Mouse (Mus musculus): ENCODE measurements around the gene Pla2g1b. TPM values are rescaled to one million over a fixed set of nuclear protein-coding genes. Genes with fewer than 3 reads are reported as not detected.
A peak's percentile ranks its signal among the peaks of the same experiment; 100 is the strongest.
"Not testable (repeated sequence)": the region's sequence is repeated elsewhere in the genome, so short reads cannot be mapped to it uniquely, and the experiment has no call there.

The Pla2g1b gene
- polyA plus RNA-seq, 1 experiment, result not detected

GRCm38 (mm10) chr5:115483947-115484920 lies 18.2 kb downstream of the Pla2g1b start, which contains the start of gene Sirt4:
Gene Sirt4 (minus strand): TSS chr5:115484725.
- no peak for DNase-seq (ENCODE audit: low spot score)

GRCm38 (mm10) chr5:115484996-115485395 lies 18.9 kb downstream of the Pla2g1b start:
- DNase-seq (ENCODE audit: low spot score), result no peak

GRCm38 (mm10) chr5:115485489-115486205 lies 19.6 kb downstream of the Pla2g1b start:
- DNase-seq (ENCODE audit: low spot score), result no peak

GRCm38 (mm10) chr5:115486726-115487125 lies 20.7 kb downstream of the Pla2g1b start:
- no peak for DNase-seq (ENCODE audit: low spot score)

- no peak for DNase-seq (ENCODE audit: low spot score)
Measured at GRCm38 (mm10) chr5:115487353-115487752, 21.3 kb downstream of the Pla2g1b start.

- DNase-seq (ENCODE audit: low spot score), result no peak
Measured at GRCm38 (mm10) chr5:115487942-115488580, 22.0 kb downstream of the Pla2g1b start.

- DNase-seq (ENCODE audit: low spot score), result peak; percentile 72
Measured at GRCm38 (mm10) chr5:115488841-115489698, 23.0 kb downstream of the Pla2g1b start.

GRCm38 (mm10) chr5:115489699-115490637 lies 23.9 kb downstream of the Pla2g1b start:
- peak; percentile 79 for DNase-seq (ENCODE audit: low spot score)

- no peak for DNase-seq (ENCODE audit: low spot score)
Measured at GRCm38 (mm10) chr5:115490638-115491000, 24.6 kb downstream of the Pla2g1b start.

- no peak for DNase-seq (ENCODE audit: low spot score)
Measured at GRCm38 (mm10) chr5:115491076-115491475, 25.0 kb downstream of the Pla2g1b start.

- DNase-seq (ENCODE audit: low spot score), result peak; percentile 61
Measured at GRCm38 (mm10) chr5:115491771-115492322, 25.8 kb downstream of the Pla2g1b start.

GRCm38 (mm10) chr5:115492711-115493335 lies 26.8 kb downstream of the Pla2g1b start:
- DNase-seq (ENCODE audit: low spot score), result no peak

GRCm38 (mm10) chr5:115493441-115493840 lies 27.4 kb downstream of the Pla2g1b start:
- no peak for DNase-seq (ENCODE audit: low spot score)

- not testable (repeated sequence) for DNase-seq (ENCODE audit: low spot score)
Measured at GRCm38 (mm10) chr5:115495618-115496017, 29.6 kb downstream of the Pla2g1b start.

- DNase-seq (ENCODE audit: low spot score), result no peak
Measured at GRCm38 (mm10) chr5:115497033-115497432, 31.0 kb downstream of the Pla2g1b start.

- DNase-seq (ENCODE audit: low spot score), result no peak
Measured at GRCm38 (mm10) chr5:115498307-115499240, 32.5 kb downstream of the Pla2g1b start.

- no peak for DNase-seq (ENCODE audit: low spot score)
Measured at GRCm38 (mm10) chr5:115500383-115500935, 34.4 kb downstream of the Pla2g1b start.

GRCm38 (mm10) chr5:115503035-115503434 lies 37.0 kb downstream of the Pla2g1b start:
- DNase-seq (ENCODE audit: low spot score), result no peak
